Mouse (Mus musculus): ENCODE measurements at regions not wholly inside any gene's neighbourhood (a gene's known extent, or its start where the extent isn't known, plus 50 kb on each side); places are given as distances from the start of the nearest gene placed in this dataset.
"Not testable (repeated sequence)": the region's sequence is repeated elsewhere in the genome, so short reads cannot be mapped to it uniquely, and the experiment has no call there.

DNA sequence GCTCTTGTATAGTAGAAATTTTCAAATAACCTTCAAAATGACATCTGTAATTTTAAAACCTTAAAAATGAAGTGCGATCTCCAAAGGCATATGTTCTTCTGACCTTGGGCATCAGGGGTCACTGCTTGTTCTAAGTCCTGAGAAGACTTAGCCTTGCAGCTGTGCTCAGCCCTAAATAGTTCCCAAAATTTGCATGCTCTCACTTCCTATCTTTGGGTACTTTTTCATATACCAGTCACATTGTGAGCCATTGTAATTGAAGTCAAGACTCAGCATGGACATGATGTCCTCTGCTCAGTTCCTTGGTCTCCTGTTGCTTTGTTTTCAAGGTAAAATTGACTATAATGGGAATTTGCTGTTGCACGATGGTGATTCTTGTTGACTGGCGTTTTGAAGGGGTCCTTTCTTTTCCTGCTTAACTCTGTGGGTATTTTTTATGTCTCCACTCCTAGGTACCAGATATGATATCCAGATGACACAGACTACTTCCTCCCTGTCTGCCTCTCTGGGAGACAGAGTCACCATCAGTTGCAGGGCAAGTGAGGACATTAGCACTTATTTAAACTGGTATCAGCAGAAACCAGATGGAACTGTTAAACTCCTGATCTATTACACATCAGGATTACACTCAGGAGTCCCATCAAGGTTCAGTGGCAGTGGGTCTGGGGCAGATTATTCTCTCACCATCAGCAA is 1144.6 kb upstream of the Tacstd2 start:
- 63% methylated on average over 3 of the region's 3 CpGs for WGBS (ENCODE audit: insufficient replicate concordance)
- TF ChIP-seq CTCF (IDR thresholded peaks at IDR 0.05; ENCODE audit: low read depth) (no peak), EP300 (IDR thresholded peaks at IDR 0.05; ENCODE audit: low read depth) (no peak)
- H3K4me3 ChIP-seq (ENCODE audit: low read depth, low read length) = no peak overlapping the region
- ATAC-seq (no peak), DNase-seq (no peak)
- H3K9ac ChIP-seq (replicated peaks) = no peak overlapping the region
- no peak overlapping the region for H3K27ac ChIP-seq (ENCODE audit: low read depth)
- H3K27me3 ChIP-seq (ENCODE audit: insufficient read depth, low read length) = no peaks in the 10 kb centered on the region
- H3K4me1 ChIP-seq (ENCODE audit: insufficient read depth) = no peaks in the 10 kb centered on the region
- no peak overlapping the region for H3K4me2 ChIP-seq (ENCODE audit: low read depth, low read length)
- no peaks in the 10 kb centered on the region for H3K9me3 ChIP-seq (ENCODE audit: low read length)
- no peaks in the 10 kb centered on the region for H3K36me3 ChIP-seq (replicated peaks; ENCODE audit: insufficient read depth, low read length)

DNA sequence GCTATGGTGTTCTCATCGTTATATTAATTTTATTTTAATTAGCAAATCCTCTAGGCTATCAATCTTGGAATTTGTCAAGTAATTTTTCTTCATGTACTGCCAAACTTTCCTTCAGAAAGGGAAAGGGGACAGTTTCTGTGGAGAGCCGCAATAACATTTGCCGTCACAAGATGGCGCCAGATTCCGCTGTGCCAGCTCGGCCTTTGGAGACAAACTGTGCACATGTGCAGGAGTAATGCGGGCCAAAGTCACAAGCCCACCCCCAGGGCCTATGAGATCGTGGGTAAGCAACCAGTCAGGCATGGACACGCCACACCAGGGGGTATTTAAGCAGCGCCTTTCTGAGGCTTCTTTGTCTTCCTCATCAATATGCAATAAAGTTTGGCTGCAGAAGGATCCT is 1132.8 kb upstream of the Tacstd2 start:
- not testable (repeated sequence) for H3K27ac ChIP-seq (ENCODE audit: low read depth); H3K4me3 ChIP-seq (ENCODE audit: low read depth, low read length); H3K27me3 ChIP-seq (ENCODE audit: insufficient read depth, low read length); H3K9ac ChIP-seq (replicated peaks); H3K9me3 ChIP-seq (ENCODE audit: low read length); H3K36me3 ChIP-seq (replicated peaks; ENCODE audit: insufficient read depth, low read length); H3K4me2 ChIP-seq (ENCODE audit: low read depth, low read length); H3K4me1 ChIP-seq (ENCODE audit: insufficient read depth); ATAC-seq
- peak; percentile 46 for DNase-seq
- WGBS (ENCODE audit: insufficient replicate concordance) = 2% methylated on average over 10 of the region's 10 CpGs
- TF ChIP-seq CTCF (IDR thresholded peaks at IDR 0.05; ENCODE audit: low read depth) = peak; percentile 79

- DNase-seq; H3K27ac ChIP-seq (ENCODE audit: low read depth); H3K4me1 ChIP-seq (ENCODE audit: insufficient read depth); H3K9ac ChIP-seq (replicated peaks); H3K27me3 ChIP-seq (ENCODE audit: insufficient read depth, low read length); H3K9me3 ChIP-seq (ENCODE audit: low read length); H3K36me3 ChIP-seq (replicated peaks; ENCODE audit: insufficient read depth, low read length); H3K4me3 ChIP-seq (ENCODE audit: low read depth, low read length); H3K4me2 ChIP-seq (ENCODE audit: low read depth, low read length): not testable (repeated sequence)
- ATAC-seq = 0 out of 2 replicates have a peak, but pooled peaks have one; percentile 19
Observed at GRCm38 (mm10) chr6:68632309-68632708, 1096.7 kb upstream of the Tacstd2 start.

- Histone ChIP-seq H3K4me3 (ENCODE audit: low read depth, low read length) (no peak overlapping the region), H3K4me2 (ENCODE audit: low read depth, low read length) (no peak overlapping the region), H3K4me1 (ENCODE audit: insufficient read depth) (no peaks in the 10 kb centered on the region), H3K27ac (ENCODE audit: low read depth) (no peak overlapping the region), H3K36me3 (replicated peaks; ENCODE audit: insufficient read depth, low read length) (no peaks in the 10 kb centered on the region), H3K27me3 (ENCODE audit: insufficient read depth, low read length) (no peaks in the 10 kb centered on the region), H3K9me3 (ENCODE audit: low read length) (no peaks in the 10 kb centered on the region), H3K9ac (replicated peaks) (no peak overlapping the region)
- TF ChIP-seq CTCF (IDR thresholded peaks at IDR 0.05; ENCODE audit: low read depth) = no peak
- no peak for TF ChIP-seq EP300 (IDR thresholded peaks at IDR 0.05; ENCODE audit: low read depth)
- WGBS (ENCODE audit: insufficient replicate concordance) = 62% methylated on average over 1 of the region's 1 CpGs
- DNase-seq (no peak), ATAC-seq (no peak)
Observed at GRCm38 (mm10) chr6:68631787-68632186, 1096.2 kb upstream of the Tacstd2 start.

- Histone ChIP-seq H3K27me3 (ENCODE audit: insufficient read depth, low read length) (no peaks in the 10 kb centered on the region), H3K4me2 (ENCODE audit: low read depth, low read length) (no peak overlapping the region)
- ATAC-seq = no peak
Observed at GRCm38 (mm10) chr6:68606033-68606432, 1070.4 kb upstream of the Tacstd2 start.

More at GRCm38 (mm10) chr6:68606033-68606432, 1070.4 kb upstream of the Tacstd2 start:
- no peak for DNase-seq
- H3K4me3 ChIP-seq (ENCODE audit: low read depth, low read length) = no peak overlapping the region
- no peak overlapping the region for H3K9ac ChIP-seq (replicated peaks)
- TF ChIP-seq EP300 (IDR thresholded peaks at IDR 0.05; ENCODE audit: low read depth) (no peak), CTCF (IDR thresholded peaks at IDR 0.05; ENCODE audit: low read depth) (peak; percentile 24; the same call in 1 of the 2 replicates)
- H3K27ac ChIP-seq (ENCODE audit: low read depth) = no peak overlapping the region
- no peaks in the 10 kb centered on the region for H3K36me3 ChIP-seq (replicated peaks; ENCODE audit: insufficient read depth, low read length)
- WGBS (ENCODE audit: insufficient replicate concordance) = 62% methylated on average over 2 of the region's 2 CpGs
- H3K9me3 ChIP-seq (ENCODE audit: low read length) = no peaks in the 10 kb centered on the region
- no peaks in the 10 kb centered on the region for H3K4me1 ChIP-seq (ENCODE audit: insufficient read depth)

Measured in liver, postnatal 0 days (tissue).